Mouse (Mus musculus) layer of hippocampus, postnatal 10 days (tissue): ENCODE data around the gene Gm3543. TPM values are rescaled to one million over a fixed set of nuclear protein-coding genes. Genes with fewer than 3 reads are reported as not detected.
"Not testable (repeated sequence)": the region's sequence is repeated elsewhere in the genome, so short reads cannot be mapped to it uniquely, and the experiment has no call there.

ENCODE experiments used
- DNase-seq, 2 experiments: peaks; one replicate each; pipeline ENCODE4 v3.0.0; 2021; ENCODE audit warnings: low spot score in 2 of 2
- long read RNA-seq: library from polyadenylated mRNA; stranded (forward); transcript quantifications from one replicate; pipeline ENCODE4 v2.0.0, GENCODE M21; 2023
- total RNA-seq, 2 experiments: library from RNA; stranded (reverse); gene quantifications; 2 replicates each; pipeline ENCODE4 v1.2.3; 2021

Gene Gm3543
- total RNA-seq, result under 1 TPM in 1 of 2 experiments, not detected in 1; 0.85 TPM
- long read RNA-seq, result 0 reads

- DNase-seq, result not testable (repeated sequence)
These were observed at the start of gene Gm3543 for GRCm38 (mm10) chr14:41983225-41983624. Gene Gm3543, minus strand, starts transcription at chr14:41983325.

DNA sequence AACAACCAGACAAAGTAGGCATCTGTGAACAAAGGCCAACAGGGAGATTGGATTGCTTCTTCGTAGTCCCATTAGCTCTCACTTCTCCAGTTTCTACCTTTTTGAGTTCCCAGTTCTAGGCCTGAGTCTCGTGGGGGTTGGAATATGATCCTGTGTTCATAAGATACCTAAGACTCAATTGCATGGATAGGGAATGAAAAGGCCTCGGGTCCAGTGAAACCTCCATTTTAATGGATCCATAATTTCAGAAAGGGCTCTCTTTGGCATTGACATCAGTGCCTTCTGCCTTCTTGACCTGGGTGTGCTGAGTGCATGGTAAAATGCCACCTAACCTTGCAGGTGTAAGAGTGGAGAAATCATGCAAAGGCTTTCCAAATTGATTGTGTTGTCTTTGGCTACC, 14.5 kb downstream of the Gm3543 start:
- not testable (repeated sequence) for DNase-seq

GRCm38 (mm10) chr14:41967827-41968226, 15.3 kb downstream of the Gm3543 start, which contains the start of gene Gm6401:
Gene Gm6401, minus strand, starts transcription at chr14:41967927.
- DNase-seq, result not testable (repeated sequence)

- DNase-seq, result not testable (repeated sequence)
These were observed 19.0 kb downstream of the Gm3543 start for GRCm38 (mm10) chr14:41964095-41964494.

DNA sequence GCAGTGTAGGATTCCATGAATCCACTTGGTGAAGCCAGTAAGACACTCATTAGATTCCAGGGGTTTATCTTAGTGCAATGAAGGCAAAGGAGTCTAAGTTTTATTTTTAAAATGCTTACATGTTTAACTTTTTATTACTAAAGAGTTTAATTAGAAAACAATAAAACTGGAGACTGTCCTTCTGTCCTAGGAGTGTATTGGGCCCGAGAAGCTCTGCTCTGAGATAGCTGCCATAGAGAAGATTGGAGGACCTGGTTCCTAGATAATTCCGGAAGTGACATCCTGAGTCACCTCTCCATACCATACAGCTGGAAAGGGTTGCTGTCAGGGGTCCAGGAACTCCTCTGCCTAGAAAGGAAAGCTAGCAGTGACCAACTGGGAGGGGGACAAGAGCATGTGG, 39.4 kb downstream of the Gm3543 start, which contains the start of gene 1700024B05Rik:
1700024B05Rik (plus strand) TSS at position 301 of the 400 bp plus-strand sequence.
- DNase-seq, result not testable (repeated sequence)

Other genes with a start within 250 kb of the Gm3543 start
- not detected for gene Gm7929, start 232.7 kb downstream of the Gm3543 start, total RNA-seq
- gene Gm47189, start 210.9 kb downstream of the Gm3543 start, total RNA-seq, result not detected
- gene Gm7980, start 76.0 kb downstream of the Gm3543 start, total RNA-seq, result not detected
- not detected for gene 1700049E17Rik1, start 58.4 kb downstream of the Gm3543 start, total RNA-seq
- not detected for gene 1700024B05Rik, start 39.3 kb downstream of the Gm3543 start, total RNA-seq
- gene Gm6401, start 15.4 kb downstream of the Gm3543 start, total RNA-seq, result not detected
- gene Gm7951, start 134.0 kb upstream of the Gm3543 start, total RNA-seq, result not detected
- gene Gm17027, start 179.3 kb upstream of the Gm3543 start, total RNA-seq, result not detected
- 1 to 10 TPM; 2.5 to 3.3 TPM for gene Gm3573, start 207.5 kb upstream of the Gm3543 start, total RNA-seq